ENCODE assay signal across 10 mouse cellular contexts in genomic region chr10:43420660-43421413, GRCm38 (mm10). TPM values are rescaled to one million over a fixed set of nuclear protein-coding genes. Genes with fewer than 3 reads are reported as not detected.
A peak's percentile ranks its signal among the peaks of the same experiment; 100 is the strongest.
DNase-seq lines count a peak whose midpoint lies in the region; ATAC-seq lines count a peak whose summit lies in the region.
"Had no signal": no experiment of that assay in that cellular context is flagged by ENCODE, and none has a peak within 500 bp of the region (broad histone marks: within the 10 kb centered on the region; RNA-seq: fewer than 3 reads in every experiment).

No protein-coding gene starts in this region.

- WGBS in forebrain, embryonic 14.5 days: 71% methylated on average over 22 of the region's 22 CpGs
- 75% methylated on average over 22 of the region's 22 CpGs for WGBS in forebrain, embryonic 12.5 days
- WGBS in embryonic facial prominence, embryonic 14.5 days: 54% methylated on average over 22 of the region's 22 CpGs

- H3K4me2 ChIP-seq in forebrain, embryonic 14.5 days (ENCODE audit: low read length): no peak overlapping the region
- no peak overlapping the region for H3K4me2 ChIP-seq in forebrain, embryonic 12.5 days
- H3K4me2 ChIP-seq in embryonic facial prominence, embryonic 14.5 days (ENCODE audit: low read depth, low read length): no peak overlapping the region
- H3K4me2 ChIP-seq: limb, embryonic 15.5 days had no signal

- H3K4me3 ChIP-seq in forebrain, embryonic 14.5 days (ENCODE audit: low read depth, low read length): no peak overlapping the region
- no peak overlapping the region for H3K4me3 ChIP-seq in forebrain, embryonic 12.5 days (replicated peaks)
- H3K4me3 ChIP-seq in embryonic facial prominence, embryonic 14.5 days (ENCODE audit: low read depth, low read length): no peak overlapping the region
- H3K4me3 ChIP-seq: limb, embryonic 15.5 days had no signal

- ATAC-seq in forebrain, embryonic 14.5 days: peak; percentile 70
- no peak for ATAC-seq in forebrain, embryonic 12.5 days (ENCODE audit: low FRiP score)
- ATAC-seq in embryonic facial prominence, embryonic 14.5 days (ENCODE audit: low read depth): peak; percentile 50; the same call in 1 of the 2 replicates
- ATAC-seq in erythroid progenitor cell, adult 5-6 weeks (replicated peaks; ENCODE audit: low FRiP score, poor library complexity, severe bottlenecking): no peak

- 0 out of 2 replicates have a peak, but pooled peaks cover 3% of the 10 kb centered on the region for H3K4me1 ChIP-seq in forebrain, embryonic 14.5 days (ENCODE audit: control insufficient read depth, insufficient read depth, low read length)
- H3K4me1 ChIP-seq in forebrain, embryonic 12.5 days: no peaks in the 10 kb centered on the region
- H3K4me1 ChIP-seq in embryonic facial prominence, embryonic 14.5 days (ENCODE audit: control insufficient read depth, insufficient read depth, low read length): no peaks in the 10 kb centered on the region
- H3K4me1 ChIP-seq: limb, embryonic 15.5 days had no signal

- no peaks in the 10 kb centered on the region for H3K27me3 ChIP-seq in forebrain, embryonic 14.5 days (replicated peaks; ENCODE audit: control insufficient read depth, insufficient read depth, low read length)
- no peaks in the 10 kb centered on the region for H3K27me3 ChIP-seq in forebrain, embryonic 12.5 days
- H3K27me3 ChIP-seq in embryonic facial prominence, embryonic 14.5 days (replicated peaks; ENCODE audit: control insufficient read depth, insufficient read depth, low read length): no peaks in the 10 kb centered on the region
- H3K27me3 ChIP-seq: limb, embryonic 15.5 days had no signal

- no peaks in the 10 kb centered on the region for H3K9me3 ChIP-seq in forebrain, embryonic 14.5 days (replicated peaks; ENCODE audit: control insufficient read depth, low read length)
- H3K9me3 ChIP-seq in forebrain, embryonic 12.5 days: no peaks in the 10 kb centered on the region
- H3K9me3 ChIP-seq in embryonic facial prominence, embryonic 14.5 days (ENCODE audit: control insufficient read depth, low read length): no peaks in the 10 kb centered on the region
- H3K9me3 ChIP-seq: limb, embryonic 15.5 days had no signal

- peak overlapping the region; percentile 44; the same call in 1 of the 2 replicates for H3K27ac ChIP-seq in forebrain, embryonic 14.5 days (ENCODE audit: low read depth, low read length)
- H3K27ac ChIP-seq in forebrain, embryonic 12.5 days: no peak overlapping the region
- H3K27ac ChIP-seq in embryonic facial prominence, embryonic 14.5 days (replicated peaks; ENCODE audit: low read depth, low read length): no peak overlapping the region
- H3K27ac ChIP-seq: limb, embryonic 15.5 days had no signal

- no peaks in the 10 kb centered on the region for H3K36me3 ChIP-seq in forebrain, embryonic 14.5 days (ENCODE audit: control insufficient read depth, insufficient read depth, low read length)
- no peaks in the 10 kb centered on the region for H3K36me3 ChIP-seq in forebrain, embryonic 12.5 days (replicated peaks)
- H3K36me3 ChIP-seq in embryonic facial prominence, embryonic 14.5 days (ENCODE audit: control insufficient read depth, insufficient read depth, low read length): no peaks in the 10 kb centered on the region
- H3K36me3 ChIP-seq: limb, embryonic 15.5 days had no signal

- peak; percentile 56 for DNase-seq in forebrain, embryonic 14.5 days (ENCODE audit: low spot score)
- DNase-seq in embryonic facial prominence, embryonic 14.5 days (ENCODE audit: low spot score): no peak
- DNase-seq in layer of hippocampus, adult 8-10 months (ENCODE audit: low spot score in 2 of 2): peak; percentile 45 to 61
- DNase-seq in right cerebral cortex, adult 2 months (ENCODE audit: low spot score in 2 of 2): peak; percentile 48 to 57
- DNase-seq in heart, postnatal 4 days: no peak
- DNase-seq in cerebellum, postnatal 4 days (ENCODE audit: low spot score in 2 of 2): no peak
- DNase-seq: B cell, adult 2 months had no signal

- H3K9ac ChIP-seq in forebrain, embryonic 14.5 days (ENCODE audit: low read length): no peak overlapping the region
- no peak overlapping the region for H3K9ac ChIP-seq in forebrain, embryonic 12.5 days
- no peak overlapping the region for H3K9ac ChIP-seq in embryonic facial prominence, embryonic 14.5 days (ENCODE audit: low read depth, low read length)
- H3K9ac ChIP-seq: limb, embryonic 15.5 days had no signal

RNA-seq across cellular contexts. Expression of gene Bend3, which starts 57.8 kb away (rescaled TPM):
- 2.8 and 3.2 TPM in 2 replicates for polyA plus RNA-seq in forebrain, embryonic 14.5 days (2014; fragmentation: Nextera tagmentation; extraction: Ambion mirVana)
- 6.3 and 7.5 TPM in 2 replicates for polyA plus RNA-seq in forebrain, embryonic 12.5 days (2016; fragmentation: Nextera tagmentation; extraction: Ambion mirVana)
- 3.6 and 3.9 TPM in 2 replicates for polyA plus RNA-seq in embryonic facial prominence, embryonic 14.5 days (2014; fragmentation: Nextera tagmentation; extraction: Ambion mirVana)
- 1 to 10 TPM; 4.6 to 7.2 (median 6.1) TPM for total RNA-seq in layer of hippocampus, adult 8-10 months (2022)
- 10 to 100 TPM; 13.8 to 15.2 TPM for total RNA-seq in heart, postnatal 4 days (2021)
- 0.42 and 5.4 TPM in 2 replicates for total RNA-seq in erythroid progenitor cell, adult 5-6 weeks (2015; ENCODE audit: low replicate concordance)
- total RNA-seq in erythroid progenitor cell, adult 5-6 weeks (2017; ENCODE audit: low replicate concordance): 0.13 and 2.6 TPM in 2 replicates

Comparison
In these comparisons a context has a peak if more than half of its experiments do, and no peak if none do; other contexts are left out.
1. ATAC-seq: peak in forebrain, embryonic 14.5 days (single experiment) and embryonic facial prominence, embryonic 14.5 days (single experiment); none in forebrain, embryonic 12.5 days (single experiment) and erythroid progenitor cell, adult 5-6 weeks (single experiment).
2. DNase-seq: peak in forebrain, embryonic 14.5 days (single experiment), layer of hippocampus, adult 8-10 months (2 of 2) and right cerebral cortex, adult 2 months (2 of 2); none in embryonic facial prominence, embryonic 14.5 days (single experiment), heart, postnatal 4 days (single experiment) and cerebellum, postnatal 4 days (0 of 2).